Mouse (Mus musculus) megakaryocyte, embryonic 14.5 days (primary cell): ENCODE measurements at regions not wholly inside any gene's neighbourhood (a gene's known extent, or its start where the extent isn't known, plus 50 kb on each side); places are given as distances from the start of the nearest gene placed in this dataset.

Experiments
- H3K27me3 ChIP-seq: replicated peaks from 2 replicates; pipeline ENCODE3; 2012; ENCODE audit warnings: inconsistent platforms
- H3K36me3 ChIP-seq: replicated peaks from 2 replicates; pipeline ENCODE3; 2012; ENCODE audit warnings: low read length, inconsistent platforms, mixed read lengths
- H3K4me1 ChIP-seq: 2 replicates; pipeline ENCODE4 v1.6.1; 2012; ENCODE audit warnings: inconsistent platforms
- H3K4me3 ChIP-seq: replicated peaks from 2 replicates; pipeline ENCODE3; 2012; ENCODE audit warnings: moderate library complexity, mild to moderate bottlenecking, inconsistent platforms
- H3K9me3 ChIP-seq: 2 replicates; pipeline ENCODE4 v1.6.1; 2012; ENCODE audit warnings: inconsistent platforms
- FLI1 ChIP-seq: IDR thresholded peaks from 2 replicates; pipeline ENCODE4 v1.6.1; 2012; ENCODE audit warnings: low read length, inconsistent platforms, mixed read lengths
- GATA1 ChIP-seq: IDR thresholded peaks from 3 replicates; pipeline ENCODE4 v1.6.1; 2012; ENCODE audit warnings: mixed read lengths, low read length, inconsistent platforms, borderline replicate concordance

GRCm38 (mm10) chr6:52105031-52105593 lies 53.0 kb downstream of the Hoxa1 start:
- Histone ChIP-seq H3K9me3 (peaks cover 3% of the 10 kb centered on the region; the same call in 1 of the 2 replicates), H3K36me3 (no peaks in the 10 kb centered on the region), H3K27me3 (peaks cover 35% of the 10 kb centered on the region), H3K4me3 (no peak overlapping the region), H3K4me1 (no peaks in the 10 kb centered on the region; the same call in 1 of the 2 replicates)
- no peak for TF ChIP-seq FLI1
- TF ChIP-seq GATA1, result no peak

- Histone ChIP-seq H3K4me1 (no peaks in the 10 kb centered on the region; the same call in 1 of the 2 replicates), H3K4me3 (no peak overlapping the region), H3K9me3 (peaks cover 3% of the 10 kb centered on the region; the same call in 1 of the 2 replicates), H3K27me3 (peaks cover 35% of the 10 kb centered on the region), H3K36me3 (no peaks in the 10 kb centered on the region)
- no peak for TF ChIP-seq FLI1
- no peak for TF ChIP-seq GATA1
Observed at GRCm38 (mm10) chr6:52104141-52104540, 54.0 kb downstream of the Hoxa1 start.

- Histone ChIP-seq H3K27me3 (peaks cover 35% of the 10 kb centered on the region), H3K9me3 (peaks cover 3% of the 10 kb centered on the region; the same call in 1 of the 2 replicates), H3K4me1 (no peaks in the 10 kb centered on the region; the same call in 1 of the 2 replicates), H3K36me3 (no peaks in the 10 kb centered on the region), H3K4me3 (no peak overlapping the region)
- no peak for TF ChIP-seq FLI1
- no peak for TF ChIP-seq GATA1
Observed at GRCm38 (mm10) chr6:52103661-52104060, 54.5 kb downstream of the Hoxa1 start.

GRCm38 (mm10) chr6:52102699-52103098 lies 55.4 kb downstream of the Hoxa1 start:
- Histone ChIP-seq H3K9me3 (peaks cover 3% of the 10 kb centered on the region; the same call in 1 of the 2 replicates), H3K36me3 (no peaks in the 10 kb centered on the region), H3K4me1 (no peaks in the 10 kb centered on the region; the same call in 1 of the 2 replicates), H3K27me3 (peaks cover 32% of the 10 kb centered on the region), H3K4me3 (no peak overlapping the region)
- TF ChIP-seq GATA1, result no peak
- no peak for TF ChIP-seq FLI1

GRCm38 (mm10) chr6:52102179-52102578 lies 55.9 kb downstream of the Hoxa1 start:
- H3K36me3 ChIP-seq, result no peaks in the 10 kb centered on the region
- H3K4me1 ChIP-seq, result no peaks in the 10 kb centered on the region; the same call in 1 of the 2 replicates
- peaks cover 32% of the 10 kb centered on the region for H3K27me3 ChIP-seq
- TF ChIP-seq GATA1 (no peak), FLI1 (no peak)
- no peaks in the 10 kb centered on the region for H3K9me3 ChIP-seq
- H3K4me3 ChIP-seq, result no peak overlapping the region

GRCm38 (mm10) chr6:52101209-52101608 lies 56.9 kb downstream of the Hoxa1 start:
- TF ChIP-seq FLI1, result no peak
- TF ChIP-seq GATA1, result no peak
- no peaks in the 10 kb centered on the region for H3K9me3 ChIP-seq
- H3K36me3 ChIP-seq, result no peaks in the 10 kb centered on the region
- no peaks in the 10 kb centered on the region; the same call in 1 of the 2 replicates for H3K4me1 ChIP-seq
- peaks cover 32% of the 10 kb centered on the region for H3K27me3 ChIP-seq
- no peak overlapping the region for H3K4me3 ChIP-seq

- TF ChIP-seq GATA1 (no peak), FLI1 (no peak)
- Histone ChIP-seq H3K4me1 (no peaks in the 10 kb centered on the region), H3K4me3 (no peak overlapping the region), H3K9me3 (no peaks in the 10 kb centered on the region), H3K27me3 (peaks cover 25% of the 10 kb centered on the region), H3K36me3 (no peaks in the 10 kb centered on the region)
Observed at GRCm38 (mm10) chr6:52098851-52099250, 59.3 kb downstream of the Hoxa1 start.

- Histone ChIP-seq H3K4me3 (no peak overlapping the region), H3K36me3 (no peaks in the 10 kb centered on the region), H3K4me1 (no peaks in the 10 kb centered on the region), H3K27me3 (peaks cover 10% of the 10 kb centered on the region), H3K9me3 (no peaks in the 10 kb centered on the region)
- TF ChIP-seq GATA1, result no peak
- TF ChIP-seq FLI1, result no peak
Observed at GRCm38 (mm10) chr6:52095575-52095974, 62.5 kb downstream of the Hoxa1 start.

GRCm38 (mm10) chr6:52091445-52091844 lies 66.7 kb downstream of the Hoxa1 start:
- TF ChIP-seq FLI1, result no peak
- TF ChIP-seq GATA1, result no peak
- Histone ChIP-seq H3K4me1 (no peaks in the 10 kb centered on the region), H3K36me3 (no peaks in the 10 kb centered on the region), H3K4me3 (no peak overlapping the region), H3K27me3 (peaks cover 23% of the 10 kb centered on the region), H3K9me3 (no peaks in the 10 kb centered on the region)

GRCm38 (mm10) chr6:52085932-52086643 lies 72.0 kb downstream of the Hoxa1 start:
- H3K27me3 ChIP-seq, result peaks cover 35% of the 10 kb centered on the region
- TF ChIP-seq FLI1 (no peak), GATA1 (no peak)
- no peak overlapping the region for H3K4me3 ChIP-seq
- no peaks in the 10 kb centered on the region for H3K36me3 ChIP-seq
- H3K4me1 ChIP-seq, result no peaks in the 10 kb centered on the region
- H3K9me3 ChIP-seq, result no peaks in the 10 kb centered on the region
